Mouse (Mus musculus): ENCODE data around the gene Cbr2.

Cbr2 gene

DNA sequence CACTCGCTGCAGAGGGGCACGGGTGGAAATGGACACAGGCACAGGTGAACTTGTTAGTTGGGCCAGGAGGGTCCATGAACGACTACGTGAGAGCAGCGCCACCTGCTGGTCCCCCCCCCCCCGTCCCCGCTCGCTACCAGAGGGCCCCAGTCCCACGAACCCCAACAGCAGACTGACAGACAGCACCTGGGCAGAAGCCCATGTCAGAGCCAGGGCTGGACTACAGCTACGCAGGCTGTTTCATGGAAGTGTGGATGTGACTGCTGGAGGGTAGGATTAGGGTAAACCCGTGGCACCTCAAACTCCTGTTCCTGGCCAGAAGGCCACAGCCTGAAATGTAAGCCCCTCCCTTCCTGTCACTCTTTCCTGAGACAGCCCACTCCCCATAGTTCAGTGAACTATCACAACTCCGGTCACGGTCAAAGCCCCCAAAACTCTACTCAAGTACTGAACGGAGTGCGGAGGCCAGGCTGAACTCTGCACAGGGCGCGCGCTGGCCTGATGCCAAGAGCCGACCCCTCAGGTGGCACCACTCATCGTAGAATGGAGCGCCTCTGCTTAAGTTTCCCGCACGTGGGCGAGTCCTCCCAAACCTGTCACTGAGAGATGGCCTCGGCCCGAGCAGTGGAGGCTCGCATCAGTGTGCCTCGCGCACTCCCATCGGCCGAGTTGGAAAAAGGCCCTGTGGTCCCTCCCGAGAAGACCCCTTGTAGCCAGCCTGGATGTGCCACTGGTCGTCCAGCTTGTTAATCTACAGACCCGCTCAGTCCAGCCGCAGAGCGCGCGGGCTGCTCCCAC is 18.9 kb downstream of the Cbr2 start:
- DNase-seq (ENCODE audit: low read depth, low spot score): peak; percentile 78

DNA sequence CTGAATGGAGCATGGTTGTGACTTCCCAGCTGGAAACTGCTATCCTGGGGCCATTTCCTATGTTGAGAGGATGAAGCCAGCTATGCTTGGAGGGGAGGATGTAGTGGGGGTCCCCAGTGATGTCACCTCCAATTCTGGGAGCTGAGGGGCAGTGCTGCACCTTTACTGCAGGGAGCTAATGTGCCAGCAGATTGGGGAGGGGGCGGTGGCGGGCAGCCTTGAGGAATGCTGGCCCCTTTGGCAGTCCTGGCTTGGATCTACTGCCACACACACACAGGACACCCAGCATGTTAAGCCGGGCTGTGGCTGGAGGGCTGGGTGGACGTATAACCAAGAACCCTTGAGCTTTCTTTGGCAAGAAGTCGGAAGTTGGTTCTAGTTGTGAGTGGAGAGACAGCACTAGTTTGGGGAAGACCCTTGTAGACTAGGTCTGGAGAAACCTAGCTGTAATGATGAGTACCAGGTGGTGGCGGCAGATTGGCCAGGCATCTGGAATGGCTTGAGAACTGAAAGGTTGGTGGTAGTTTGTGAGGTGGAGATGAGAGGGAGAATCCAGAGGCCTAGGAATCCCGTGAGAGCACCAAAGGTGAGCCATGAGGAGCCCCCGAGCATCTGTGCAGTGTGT is 19.8 kb downstream of the Cbr2 start:
- DNase-seq (ENCODE audit: low read depth, low spot score): no peak

DNA sequence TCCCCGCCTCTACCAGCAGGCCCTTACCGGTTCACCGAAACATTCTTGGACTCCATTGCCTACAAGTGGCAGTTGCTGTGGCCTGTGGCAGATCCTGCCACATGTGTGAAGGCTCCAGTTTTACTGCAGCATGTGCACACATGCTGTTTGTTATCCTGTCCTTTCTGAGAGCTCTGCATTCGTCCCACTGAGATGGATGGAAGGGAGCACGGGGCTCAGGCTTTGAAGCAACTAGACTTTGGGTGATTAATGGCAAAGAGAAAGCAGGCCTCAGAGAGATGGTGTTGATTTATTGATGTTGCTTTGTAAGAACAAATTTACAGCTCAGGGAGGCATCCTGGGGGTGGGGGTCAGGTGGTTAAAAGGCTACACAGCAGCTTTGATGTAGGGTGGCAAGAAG is 21.2 kb downstream of the Cbr2 start:
- DNase-seq (ENCODE audit: low read depth, low spot score): no peak

DNA sequence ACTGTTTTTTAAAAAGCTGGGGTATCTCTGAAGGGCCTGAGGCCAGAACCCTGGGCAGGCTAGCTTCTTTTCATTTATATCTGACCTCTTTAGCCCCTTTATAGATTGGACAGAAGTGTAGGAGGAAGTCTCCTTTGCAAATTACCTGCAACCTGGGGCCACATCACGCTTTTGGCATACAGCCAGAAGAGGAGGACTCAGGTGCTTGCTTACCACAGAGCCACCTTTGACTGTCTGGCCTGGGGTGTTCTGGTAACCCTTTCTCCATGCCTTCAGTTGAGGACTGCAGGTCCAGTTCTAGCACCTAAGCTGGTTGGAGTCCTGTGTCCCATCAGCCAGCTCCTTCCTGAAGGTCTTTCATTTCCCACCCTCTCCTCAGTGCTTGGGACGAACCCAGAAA is 22.4 kb downstream of the Cbr2 start:
- DNase-seq (ENCODE audit: low read depth, low spot score): no peak

DNA sequence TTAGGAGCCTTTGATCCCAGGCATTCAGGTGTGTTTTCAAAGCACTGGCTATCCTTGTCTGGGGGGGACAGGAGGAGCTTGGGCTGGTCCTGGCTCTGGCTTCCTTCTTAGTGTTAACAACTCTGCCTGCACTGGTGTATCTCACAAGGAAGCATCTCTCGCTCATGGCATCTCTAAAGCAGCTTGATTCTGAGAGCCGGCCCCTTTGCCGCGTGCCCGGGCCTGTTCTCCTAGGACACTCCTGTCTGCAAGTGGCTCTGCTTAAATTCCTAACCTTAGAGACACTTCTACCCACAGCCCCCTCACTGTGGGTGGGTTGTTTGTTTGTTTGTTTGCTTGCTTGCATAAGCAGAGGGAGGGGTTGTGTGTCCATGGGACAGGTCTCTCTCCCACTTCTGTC is 23.9 kb downstream of the Cbr2 start:
- no peak for DNase-seq (ENCODE audit: low read depth, low spot score)

DNA sequence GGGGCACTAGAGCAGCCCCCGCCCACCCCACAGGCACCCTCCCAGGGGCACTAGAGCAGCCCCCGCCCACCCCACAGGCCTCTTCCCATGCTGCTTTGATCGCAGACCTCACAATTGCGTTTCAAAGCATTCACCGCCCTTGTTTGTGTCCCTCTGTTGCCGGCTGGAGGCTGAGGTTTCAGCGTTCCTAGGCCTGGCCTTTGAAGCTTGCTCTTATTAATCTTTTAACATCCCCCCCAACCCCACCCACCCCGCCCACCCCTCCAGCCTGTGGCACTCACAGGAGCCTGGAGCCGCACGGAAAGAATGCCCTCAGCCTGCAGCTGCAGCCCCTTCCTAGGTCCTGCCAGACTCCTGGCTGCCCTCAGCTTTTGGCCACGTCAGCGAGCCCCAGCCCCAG is 24.7 kb downstream of the Cbr2 start:
- no peak for DNase-seq (ENCODE audit: low read depth, low spot score)

DNA sequence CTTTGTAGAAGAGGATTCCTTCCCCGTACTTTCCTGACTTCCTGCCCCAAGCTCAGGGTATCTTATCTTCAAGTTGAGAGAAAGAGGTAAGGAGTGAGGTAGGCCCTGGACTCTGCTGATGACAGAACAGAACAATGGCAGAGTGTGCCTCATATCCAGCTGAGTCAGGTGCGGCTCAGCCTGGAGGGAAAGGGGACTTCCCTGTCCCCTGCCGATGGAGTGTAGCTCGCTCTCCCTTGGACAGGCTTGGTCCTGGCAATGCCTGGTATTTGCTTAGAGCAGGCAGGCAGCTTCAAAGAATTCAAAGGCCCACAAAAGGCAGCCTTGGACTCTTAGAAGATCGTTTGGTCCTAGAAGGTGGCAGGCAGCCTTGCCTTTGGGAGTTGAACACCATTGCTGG is 25.8 kb downstream of the Cbr2 start:
- DNase-seq (ENCODE audit: low read depth, low spot score): no peak

DNA sequence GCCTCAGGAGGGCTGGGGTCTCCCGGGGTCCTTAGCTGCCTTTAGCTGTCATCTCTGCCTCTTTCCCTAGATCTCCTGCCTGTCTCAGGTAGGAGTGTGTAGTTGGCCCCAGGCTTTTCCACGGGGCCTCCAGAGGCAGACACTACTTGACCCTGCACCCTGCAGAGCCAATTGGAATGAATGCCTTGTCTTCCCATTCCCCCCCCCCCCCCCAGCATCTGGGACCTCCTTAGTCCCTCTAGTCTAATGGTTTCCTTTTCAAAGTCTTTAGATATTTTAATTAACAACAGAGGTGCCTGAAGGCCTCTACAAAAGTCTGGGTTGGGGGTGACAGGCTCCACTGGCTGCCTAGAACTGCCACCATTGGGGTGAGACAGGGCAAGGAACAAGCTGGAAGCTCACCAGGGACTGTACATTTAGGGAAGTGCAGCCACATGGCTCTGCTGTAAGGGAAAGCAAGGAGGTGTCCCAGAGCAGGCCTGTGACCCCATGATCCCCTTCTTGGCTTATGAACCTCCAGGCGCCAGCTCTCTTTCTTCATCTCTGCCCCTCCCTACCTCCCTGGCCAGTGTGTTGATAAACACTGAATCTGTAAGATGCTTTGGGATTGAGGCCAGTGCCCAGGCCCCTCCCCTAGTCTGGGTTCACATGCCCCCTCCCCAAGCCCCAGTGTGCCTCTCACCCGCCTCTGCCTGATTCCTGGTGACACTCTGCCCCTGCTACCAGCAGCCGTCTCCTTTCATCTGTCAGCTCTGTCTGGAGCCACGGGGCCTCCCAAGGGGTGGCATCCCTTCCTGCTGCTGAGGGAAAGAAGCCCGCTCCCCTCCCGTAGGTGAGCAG is 27.2 kb downstream of the Cbr2 start:
- DNase-seq (ENCODE audit: low read depth, low spot score): no peak

DNA sequence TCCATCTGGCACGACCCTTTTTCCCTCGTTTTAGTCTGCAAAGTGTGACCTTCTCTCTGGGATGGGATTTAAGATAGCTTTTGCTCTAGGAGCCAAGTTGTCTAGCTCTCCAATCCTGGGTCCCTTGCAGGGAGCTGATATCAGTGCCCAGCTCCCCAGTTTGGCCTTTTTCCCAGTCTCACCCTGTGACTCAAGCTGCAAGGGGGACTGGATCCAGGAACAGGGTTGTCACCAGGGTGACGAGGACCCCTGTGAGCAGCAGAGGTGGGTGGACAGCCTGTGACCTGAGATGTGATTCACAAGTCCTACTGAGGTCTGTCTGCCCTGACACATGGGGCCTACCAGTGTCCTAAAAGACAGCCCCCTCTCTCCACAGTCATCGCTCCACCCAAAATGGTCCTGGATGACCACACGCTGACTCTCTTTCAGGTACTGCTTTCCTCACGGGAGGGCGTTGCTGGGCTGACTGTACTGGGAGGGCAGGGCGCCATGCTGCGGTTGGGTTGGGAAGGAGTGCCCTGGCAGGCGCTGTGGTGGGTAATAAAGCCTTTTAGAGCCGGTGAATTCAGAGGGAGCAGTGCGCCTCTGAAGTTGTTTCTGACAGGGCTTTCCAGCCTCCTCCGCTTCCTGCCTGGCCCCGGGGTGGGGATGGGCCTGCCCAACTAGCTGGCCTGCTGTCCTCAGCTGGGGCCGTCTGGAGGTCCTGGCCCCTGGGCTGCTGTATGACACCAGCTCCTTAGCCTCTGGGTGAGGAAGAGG is 28.0 kb downstream of the Cbr2 start:
- peak; percentile 84 for DNase-seq (ENCODE audit: low read depth, low spot score)

DNA sequence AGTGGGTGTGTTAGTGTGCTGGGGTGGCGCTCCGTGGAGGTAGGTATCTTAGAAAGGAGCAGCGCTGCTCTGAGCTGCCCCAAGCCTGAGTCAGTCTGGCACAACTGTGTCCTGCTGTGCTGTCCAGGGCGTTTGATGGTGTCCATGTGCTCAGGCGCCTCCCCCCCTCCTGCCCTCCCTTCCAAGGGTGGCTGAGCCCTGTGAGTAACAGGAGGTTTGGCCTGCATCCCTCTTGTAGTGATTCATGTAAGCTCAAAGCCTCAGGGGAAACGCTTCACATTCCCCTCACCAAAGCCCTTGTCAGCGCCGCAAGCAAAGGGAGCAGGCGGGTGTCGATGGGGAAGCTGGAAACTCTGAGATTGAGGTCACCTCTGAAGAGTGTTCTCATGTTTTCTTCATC is 34.2 kb downstream of the Cbr2 start:
- DNase-seq (ENCODE audit: low read depth, low spot score): peak; percentile 100

DNA sequence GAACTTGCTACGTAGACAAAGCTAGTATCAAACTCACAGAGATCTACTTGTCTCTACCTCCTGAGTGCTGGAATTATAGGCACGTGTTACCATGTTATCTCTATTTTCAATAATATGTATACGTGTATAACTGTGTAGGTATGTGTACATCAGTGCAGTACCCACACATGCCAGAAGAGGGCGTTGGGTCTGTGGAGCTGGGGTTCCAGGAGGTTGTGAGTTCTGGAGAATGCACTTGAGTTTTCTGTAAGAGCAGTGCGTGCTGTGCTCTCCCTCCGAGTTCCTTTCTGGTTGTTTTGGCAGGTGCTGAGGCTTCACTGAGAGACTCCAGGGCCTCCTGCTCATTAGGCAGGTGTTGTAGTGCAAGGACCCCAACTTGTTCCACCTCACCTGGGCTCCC is 35.3 kb downstream of the Cbr2 start:
- DNase-seq (ENCODE audit: low read depth, low spot score): no peak

DNA sequence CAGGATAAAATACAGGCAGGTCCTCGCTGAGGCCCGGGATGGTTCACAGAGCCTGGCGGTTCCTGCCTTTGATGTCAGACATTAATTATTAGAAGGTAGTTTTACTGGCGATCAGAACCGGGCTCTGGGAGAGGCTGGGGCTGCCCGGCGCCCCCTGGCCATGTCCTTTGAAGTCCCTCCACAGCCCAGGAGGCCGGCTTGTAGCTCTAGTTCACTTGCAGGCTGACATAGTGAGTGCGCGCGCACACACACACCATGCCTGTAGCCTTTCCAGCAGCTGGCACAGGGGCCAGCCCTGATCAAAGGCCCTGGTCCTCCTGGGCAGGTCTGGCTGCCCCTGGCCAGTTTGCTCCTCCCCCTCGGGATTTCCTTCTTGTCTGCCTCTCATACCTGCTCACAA is 36.3 kb downstream of the Cbr2 start:
- DNase-seq (ENCODE audit: low read depth, low spot score): no peak

DNA sequence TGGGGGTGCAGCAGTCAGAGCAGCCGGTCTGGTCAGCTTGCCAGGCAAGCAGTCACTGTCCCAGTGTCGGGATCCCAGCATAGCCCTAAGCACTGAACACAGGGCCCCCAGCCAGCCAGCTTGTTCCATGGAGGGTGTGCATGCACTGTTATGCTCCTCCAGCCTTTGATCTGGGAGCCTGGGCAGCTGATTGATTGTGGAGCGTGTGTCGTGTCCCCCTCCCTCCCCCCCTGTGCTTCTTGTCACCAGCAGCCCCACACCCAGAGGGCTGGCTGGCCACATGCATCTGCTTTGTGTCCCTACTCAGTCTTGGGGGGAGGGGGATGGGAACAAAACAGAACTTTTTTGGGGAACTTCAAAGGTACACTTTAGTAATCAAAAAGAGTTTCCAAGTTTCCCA is 36.7 kb downstream of the Cbr2 start:
- DNase-seq (ENCODE audit: low read depth, low spot score): no peak

DNA sequence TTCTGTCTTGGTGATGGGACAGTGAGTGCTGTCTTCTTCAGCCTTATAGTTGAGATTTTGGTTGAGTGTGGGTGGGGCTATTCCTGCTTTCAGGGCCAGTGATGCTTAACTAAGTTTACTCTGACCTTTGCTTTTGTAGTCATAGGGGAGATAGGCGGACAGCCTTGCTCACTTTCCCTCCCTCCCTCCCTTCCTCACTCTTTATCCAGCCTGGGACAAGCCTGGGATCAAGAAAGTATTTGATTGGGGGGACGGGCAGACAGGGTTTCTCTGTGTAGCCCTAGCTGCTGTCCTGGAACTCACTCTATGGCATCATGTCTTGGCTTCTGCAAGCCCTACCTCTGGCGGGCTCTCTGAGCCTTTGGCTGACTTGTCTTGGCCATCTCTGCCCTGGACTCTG is 38.5 kb downstream of the Cbr2 start:
- DNase-seq (ENCODE audit: low read depth, low spot score): no peak

DNA sequence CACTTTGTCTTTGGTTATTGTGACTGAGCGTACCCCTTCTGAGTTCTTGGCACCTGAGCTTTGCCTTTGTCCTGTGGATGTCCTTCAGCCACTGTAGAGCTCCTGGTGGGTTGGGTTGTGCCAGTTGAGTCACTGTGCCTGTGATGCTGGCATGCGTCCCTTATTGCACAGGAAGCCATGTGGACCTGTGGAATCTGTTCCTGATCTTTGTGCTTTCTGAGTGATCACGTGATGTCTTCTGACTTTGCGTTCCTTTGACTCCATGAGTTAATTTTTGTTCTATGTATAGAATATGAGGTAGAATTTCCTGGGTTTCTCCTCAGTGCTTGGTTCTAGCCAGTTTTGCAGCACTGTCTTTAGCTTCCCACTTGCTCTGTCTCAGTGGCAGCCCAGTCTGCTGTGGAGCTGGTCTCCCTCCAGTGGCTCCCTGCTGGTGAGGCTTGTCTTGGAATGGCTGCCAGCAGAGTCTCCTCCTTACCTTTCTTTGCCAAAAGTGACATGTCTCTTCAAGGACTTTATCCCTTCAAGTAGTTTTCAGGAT is 39.4 kb downstream of the Cbr2 start:
- DNase-seq (ENCODE audit: low read depth, low spot score): peak; percentile 34

DNA sequence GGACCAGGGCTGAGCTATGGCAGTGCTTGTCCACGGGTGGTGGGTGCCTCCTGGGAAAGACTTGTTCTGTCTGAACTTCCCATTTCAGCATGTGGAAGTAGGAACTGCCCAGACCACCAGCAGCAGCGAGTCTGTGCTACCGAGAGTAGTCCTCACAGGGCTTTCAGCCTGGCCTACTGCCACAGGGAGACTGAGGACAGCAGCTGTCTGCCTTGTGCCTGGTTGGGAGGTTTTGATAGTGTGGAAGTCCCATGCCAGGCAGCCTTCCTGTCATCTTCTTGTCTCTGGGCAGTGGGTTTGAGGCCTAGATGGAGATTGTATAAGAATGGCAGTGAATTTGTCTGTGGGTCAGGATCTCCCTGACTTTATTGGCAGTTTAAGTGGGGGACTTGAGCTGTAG is 42.5 kb downstream of the Cbr2 start:
- no peak for DNase-seq (ENCODE audit: low read depth, low spot score)

DNA sequence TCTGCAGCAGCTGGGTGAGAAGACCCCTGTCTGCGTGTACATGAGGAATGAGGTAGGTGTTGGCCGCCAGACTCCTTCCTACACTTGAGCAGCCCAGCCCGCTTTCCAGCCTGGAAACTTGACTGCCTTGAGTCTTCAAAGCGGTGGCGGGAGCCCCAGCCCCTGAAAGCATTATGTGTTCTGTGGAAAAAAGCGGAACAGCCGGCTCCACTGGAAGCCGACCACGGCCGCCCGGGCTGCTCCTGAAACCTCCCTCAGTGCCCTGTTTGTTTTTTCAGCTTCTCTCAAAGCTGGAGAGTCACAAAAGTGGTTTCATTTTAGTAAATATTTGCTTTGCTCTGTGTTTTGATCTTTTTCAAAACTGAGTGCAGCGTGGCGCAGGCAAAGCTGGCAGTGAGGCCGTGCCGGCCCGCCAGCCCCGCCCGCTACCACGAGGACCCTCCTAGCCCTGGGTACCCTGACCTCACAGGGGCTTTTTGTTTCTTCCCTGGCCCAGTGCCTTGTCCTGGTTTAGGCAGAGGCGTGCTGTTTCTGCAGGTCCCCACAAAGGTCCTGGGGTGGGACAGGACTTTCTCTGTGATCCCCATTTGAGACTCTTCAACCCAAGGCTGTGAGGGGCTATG is 45.2 kb downstream of the Cbr2 start:
- DNase-seq (ENCODE audit: low read depth, low spot score): no peak

DNA sequence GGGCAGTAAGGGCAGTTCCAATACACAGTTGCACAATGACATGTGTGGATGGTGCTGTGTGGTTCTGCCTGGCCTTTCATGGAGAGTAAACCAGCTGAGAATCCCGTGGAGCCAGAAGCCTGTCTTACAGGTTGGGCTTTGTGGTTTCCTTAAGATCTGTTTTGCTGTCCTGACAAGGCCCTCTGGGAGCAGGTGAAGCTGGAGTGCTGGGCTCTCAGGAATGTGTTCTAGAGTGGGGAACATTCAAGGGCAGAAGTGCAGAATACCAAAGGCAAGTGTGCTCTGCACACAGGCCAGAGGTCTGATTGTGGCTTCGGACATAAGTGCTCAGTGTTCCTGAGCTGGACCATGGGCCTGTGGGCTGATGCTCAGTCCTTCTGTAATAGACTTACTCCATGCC is 47.3 kb downstream of the Cbr2 start:
- DNase-seq (ENCODE audit: low read depth, low spot score): peak; percentile 25

DNA sequence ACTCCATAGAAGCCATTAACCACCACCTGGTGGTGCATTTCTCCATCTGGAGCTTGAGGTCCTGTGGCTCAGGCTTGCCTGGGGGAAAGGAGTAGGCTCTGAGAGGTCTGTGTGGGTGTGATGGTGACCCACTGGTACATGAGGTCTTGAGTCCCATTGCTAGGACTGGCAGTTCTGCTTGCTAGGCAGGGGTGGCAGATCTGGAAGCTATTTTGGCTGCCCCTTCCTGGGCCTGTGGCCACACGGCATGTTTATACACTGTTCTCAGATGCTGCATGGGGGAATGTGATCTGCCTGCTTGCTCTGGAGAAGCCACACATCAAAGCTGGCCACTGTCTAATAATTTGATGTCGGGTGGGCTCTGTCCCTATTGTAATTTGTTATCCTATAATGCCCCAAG is 47.8 kb downstream of the Cbr2 start:
- peak; percentile 41 for DNase-seq (ENCODE audit: low read depth, low spot score)

DNA sequence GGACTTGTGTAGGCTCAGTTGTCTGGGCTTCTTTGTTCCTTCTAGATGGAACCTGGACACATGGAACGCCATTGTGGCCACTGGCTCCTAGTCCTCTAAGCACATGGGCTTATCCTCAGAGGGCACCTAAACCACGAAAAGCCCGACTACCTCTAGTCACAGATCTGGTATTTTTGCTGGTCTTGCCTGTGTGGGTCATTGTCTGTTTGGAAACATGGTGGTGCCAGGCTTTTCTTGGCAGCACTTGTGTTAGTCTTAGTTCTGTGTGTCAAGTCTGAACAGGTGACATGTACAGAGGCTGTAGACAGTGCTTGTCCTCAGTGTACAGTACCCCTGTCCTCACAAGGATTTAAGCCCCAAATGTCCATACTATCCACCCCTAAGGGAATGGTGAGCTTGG is 48.4 kb downstream of the Cbr2 start:
- DNase-seq (ENCODE audit: low read depth, low spot score): peak; percentile 56

DNA sequence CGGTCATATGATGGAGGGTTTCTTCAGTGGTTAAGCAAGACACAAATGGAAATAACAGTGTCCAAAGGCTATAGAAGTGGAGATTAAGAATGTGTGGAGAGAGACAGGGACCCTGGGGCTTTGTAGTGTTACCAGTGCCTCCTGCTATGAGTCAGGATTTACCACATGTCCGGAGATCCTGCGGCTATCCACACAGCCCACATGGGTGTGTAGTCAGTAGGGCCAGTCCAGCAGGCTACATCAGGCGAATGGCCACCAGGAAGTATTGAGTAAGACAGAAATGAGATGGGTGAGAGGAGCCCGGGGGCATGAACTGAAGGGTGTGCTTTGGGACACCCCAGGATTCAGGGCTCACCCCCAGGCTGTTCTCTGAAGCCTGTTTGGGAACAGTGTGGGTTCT is 49.2 kb downstream of the Cbr2 start:
- peak; percentile 95 for DNase-seq (ENCODE audit: low read depth, low spot score)

Data from 3T3-L1 (cell line).